Mouse (Mus musculus) gastrocnemius, postnatal 25 days (tissue): ENCODE data around the gene Cc2d2a. TPM values are rescaled to one million over a fixed set of nuclear protein-coding genes. Genes with fewer than 3 reads are reported as not detected.

ENCODE experiments used
- DNase-seq: peaks from one replicate; pipeline ENCODE4 v3.0.0; 2022
- total RNA-seq, 2 experiments: library from RNA; stranded (reverse); gene quantifications; 1 replicate in 1 of 2; 2 replicates in 1 of 2; pipeline ENCODE4 v1.2.3; 2021

Gene Cc2d2a
- total RNA-seq, 2 experiments from 2014 or later = 7.2 to 7.7 TPM

DNA sequence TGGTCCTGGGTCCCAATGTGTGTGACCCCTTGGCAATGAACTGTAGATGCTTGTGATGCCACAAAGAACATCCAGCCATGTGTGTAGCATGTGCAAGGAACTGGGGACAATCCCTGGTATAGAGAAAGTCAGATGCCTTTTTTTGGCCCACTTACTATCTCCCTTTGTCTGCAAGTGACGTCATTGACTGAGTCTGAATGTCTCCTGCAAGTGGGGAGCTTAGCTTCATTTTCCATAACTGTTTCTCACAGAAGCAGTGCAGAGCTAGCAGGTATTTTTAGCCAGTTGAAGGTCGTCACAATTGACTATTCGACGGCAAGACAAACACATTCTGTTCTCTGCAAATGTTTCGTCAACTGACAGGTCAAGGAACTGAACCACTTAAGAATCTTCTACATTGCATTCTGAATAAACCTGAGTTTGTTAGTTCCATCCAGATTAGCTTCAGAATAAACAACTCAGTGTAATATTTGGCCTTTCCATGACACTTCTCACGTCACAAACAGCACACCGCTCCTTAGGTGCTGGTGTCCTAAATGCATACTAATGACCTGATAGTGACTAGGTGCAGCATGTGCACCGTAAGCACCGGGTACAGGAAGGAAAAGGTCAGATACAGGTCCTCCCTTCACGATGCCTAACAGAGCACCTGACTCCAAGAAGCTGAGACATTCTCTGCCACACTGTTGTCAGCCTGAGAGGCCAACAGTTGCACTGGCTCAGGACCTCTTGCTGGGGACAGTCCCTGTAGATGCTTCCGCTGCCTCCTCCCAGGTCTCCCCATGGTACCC is 66.4 kb downstream of the Cc2d2a start:
- no peak for DNase-seq

DNA sequence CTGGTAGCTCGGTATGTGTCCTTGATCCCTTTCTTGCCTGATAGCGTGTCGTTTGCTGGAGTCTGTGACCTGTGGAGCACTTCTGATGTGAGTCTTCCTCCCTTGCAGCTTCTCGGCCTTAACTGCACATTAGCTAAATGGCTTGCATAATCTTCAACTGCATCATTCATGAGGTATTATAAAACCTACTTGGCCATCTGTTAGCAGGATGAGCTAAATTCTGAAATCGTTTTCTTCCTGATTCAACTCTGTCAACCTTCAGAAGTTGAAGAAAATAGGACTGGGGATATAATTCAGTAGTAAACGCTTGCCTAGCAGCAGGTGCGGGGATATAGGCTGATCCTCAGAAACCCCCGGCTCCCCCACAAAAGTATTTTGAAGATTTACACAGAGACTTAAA is 70.2 kb downstream of the Cc2d2a start:
- no peak for DNase-seq

DNA sequence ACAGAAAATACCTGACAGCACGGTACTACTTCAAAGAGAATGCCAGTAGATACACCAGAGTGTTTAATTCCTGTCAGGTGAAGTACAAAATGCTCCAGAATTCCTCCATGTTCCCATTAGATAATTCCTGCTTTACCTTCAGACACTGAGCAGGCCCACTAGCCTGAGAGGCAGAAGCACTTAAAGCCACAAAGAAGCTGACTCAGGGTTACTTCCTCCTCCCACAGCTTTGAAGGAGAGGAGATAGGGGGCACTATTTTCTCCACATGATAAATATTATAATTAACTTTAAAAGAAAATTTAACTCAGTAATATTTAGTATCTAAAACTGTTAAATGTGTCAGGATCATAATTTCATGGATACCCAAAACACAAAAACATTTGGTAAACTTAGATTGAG is 82.0 kb downstream of the Cc2d2a start:
- DNase-seq = no peak

DNA sequence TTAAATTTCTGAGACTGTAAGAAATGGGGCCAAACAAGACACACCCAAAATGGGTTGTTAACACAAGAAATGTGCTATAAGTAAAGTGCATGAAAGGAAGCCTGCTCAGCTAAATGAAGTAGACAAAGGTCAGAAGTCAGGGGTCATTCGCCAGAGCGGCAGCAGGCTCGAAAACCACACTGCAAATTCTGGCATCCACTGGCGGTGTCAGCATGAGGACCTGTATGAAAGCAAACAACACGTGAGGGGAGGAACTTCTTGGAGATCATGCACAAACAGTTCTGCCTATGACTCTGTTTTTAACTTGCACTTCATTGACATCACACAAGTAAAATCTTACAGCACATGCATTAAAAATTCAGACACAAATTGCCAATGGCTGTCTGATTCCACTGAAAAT is 83.0 kb downstream of the Cc2d2a start:
- no peak for DNase-seq

DNA sequence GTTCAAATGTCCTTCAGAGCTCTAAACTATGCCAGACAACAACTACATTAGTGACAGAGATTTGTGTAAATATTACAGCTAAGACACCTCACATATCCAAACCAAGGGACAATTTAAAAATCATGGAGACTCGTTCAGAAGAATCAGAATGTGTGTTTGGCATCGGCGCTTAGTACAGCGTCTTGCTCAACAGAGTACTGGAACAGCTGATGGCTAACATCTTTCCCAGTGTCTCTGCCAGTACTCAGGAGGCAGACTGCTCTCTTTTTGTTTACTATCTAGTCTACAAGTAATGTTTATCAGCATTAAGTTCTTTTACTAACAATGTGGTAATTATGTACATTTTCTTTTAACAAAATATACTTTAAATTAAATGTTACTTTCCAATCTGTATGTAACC is 85.9 kb downstream of the Cc2d2a start:
- no peak for DNase-seq

DNA sequence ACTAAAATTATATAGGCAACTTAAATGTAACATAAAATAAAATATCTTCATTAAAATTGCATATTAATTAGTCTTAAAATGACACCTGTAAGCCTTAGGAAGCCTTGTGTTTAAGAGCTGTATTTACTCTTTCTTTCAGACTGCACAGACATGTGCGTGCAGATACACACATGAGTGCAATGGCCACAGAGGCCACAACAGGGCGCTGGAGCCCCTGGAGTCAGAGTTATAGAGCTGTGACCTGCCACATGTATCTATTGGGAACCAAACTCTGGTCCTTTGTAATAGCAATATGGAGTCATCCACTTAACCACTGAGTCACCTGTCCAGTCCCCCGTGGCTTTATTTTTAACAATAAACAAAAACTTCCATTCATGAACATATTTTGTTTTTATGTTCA is 86.9 kb downstream of the Cc2d2a start:
- no peak for DNase-seq

DNA sequence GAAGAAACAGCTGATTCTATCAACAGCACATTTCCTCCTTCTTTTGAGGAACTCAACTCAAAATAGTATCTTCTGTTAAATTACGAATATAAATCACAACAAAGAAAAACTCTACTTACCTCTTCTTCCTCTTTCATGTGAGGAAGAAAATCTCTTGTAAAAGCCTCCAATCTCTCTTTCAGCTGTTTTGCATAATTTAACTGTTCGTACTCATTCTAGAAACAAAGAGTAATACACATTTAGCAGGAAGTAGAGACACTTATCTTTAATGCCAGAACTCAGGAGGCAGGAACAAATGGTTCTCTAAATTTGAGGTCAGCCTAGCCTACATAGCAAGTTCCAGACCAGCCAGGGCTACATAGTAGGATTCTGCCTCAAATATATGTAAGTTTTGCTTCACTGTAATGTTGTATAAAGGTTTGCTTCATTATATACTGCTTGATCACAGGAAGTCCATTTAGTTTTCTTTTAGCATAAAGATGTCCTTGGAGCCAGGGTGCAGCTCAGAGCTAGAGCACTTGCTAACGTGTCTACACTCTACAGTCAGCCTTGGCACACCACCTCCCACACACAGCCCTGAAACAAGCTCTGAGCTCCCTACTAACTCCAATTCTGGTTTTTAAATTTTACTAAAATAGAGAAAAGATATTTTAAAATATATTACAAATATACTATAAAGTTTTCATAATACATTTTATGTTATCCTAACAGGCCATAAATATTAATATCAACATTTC is 108.6 kb downstream of the Cc2d2a start:
- DNase-seq = no peak

DNA sequence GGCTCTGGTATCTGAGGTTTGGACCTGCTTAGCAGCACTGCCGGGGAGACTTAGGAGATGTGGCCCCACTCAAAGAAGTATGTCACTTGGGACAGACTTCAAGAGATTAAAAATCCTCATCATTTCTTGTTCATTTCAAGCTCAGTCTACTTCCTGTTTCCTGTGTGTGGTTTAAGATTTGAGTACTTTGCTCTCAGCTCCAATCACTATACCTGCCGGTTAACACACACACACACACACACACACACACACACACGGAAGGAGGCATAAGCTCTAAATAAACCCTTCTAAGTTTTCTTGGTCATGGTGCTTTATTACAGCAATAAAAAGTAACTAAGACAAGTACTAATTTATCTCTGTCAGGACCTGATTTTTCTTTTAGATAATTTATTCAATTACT is 109.4 kb downstream of the Cc2d2a start:
- DNase-seq = no peak

DNA sequence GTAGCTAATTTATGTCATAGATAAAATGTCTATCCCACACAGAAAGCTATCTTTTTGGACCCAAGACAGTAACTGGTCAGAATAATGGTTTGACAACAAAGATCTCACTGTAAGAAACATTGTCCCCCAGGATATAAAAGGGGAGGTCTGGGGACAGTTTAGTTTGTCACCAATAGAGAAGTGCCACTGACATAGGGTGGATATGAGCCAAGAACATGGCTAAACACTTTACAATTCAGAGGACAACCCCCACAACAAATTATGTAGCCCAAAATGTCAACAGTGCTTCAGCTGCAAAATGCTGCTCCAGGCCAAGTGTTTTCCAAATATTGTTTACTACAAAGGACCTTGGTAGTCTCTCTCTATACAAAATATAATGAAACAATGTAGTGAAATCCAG is 114.3 kb downstream of the Cc2d2a start:
- no peak for DNase-seq

DNA sequence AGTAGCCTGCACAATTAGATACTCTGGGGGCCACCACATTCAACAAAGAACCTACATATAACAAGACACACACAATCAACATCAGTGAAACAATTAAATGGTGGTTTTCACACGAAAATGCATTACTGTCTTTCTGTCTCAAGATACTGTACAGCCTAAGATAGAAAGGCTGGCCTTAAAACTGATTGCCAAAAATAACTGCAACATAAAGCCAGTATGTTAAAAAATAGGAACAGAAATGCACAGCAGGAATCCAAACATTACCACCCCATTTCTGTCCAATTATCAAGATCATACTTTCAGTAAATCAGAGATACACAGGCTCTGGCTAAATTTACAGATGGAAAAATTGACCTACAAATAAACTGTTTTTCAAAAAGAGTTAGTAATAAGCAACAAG is 114.8 kb downstream of the Cc2d2a start:
- DNase-seq = no peak

DNA sequence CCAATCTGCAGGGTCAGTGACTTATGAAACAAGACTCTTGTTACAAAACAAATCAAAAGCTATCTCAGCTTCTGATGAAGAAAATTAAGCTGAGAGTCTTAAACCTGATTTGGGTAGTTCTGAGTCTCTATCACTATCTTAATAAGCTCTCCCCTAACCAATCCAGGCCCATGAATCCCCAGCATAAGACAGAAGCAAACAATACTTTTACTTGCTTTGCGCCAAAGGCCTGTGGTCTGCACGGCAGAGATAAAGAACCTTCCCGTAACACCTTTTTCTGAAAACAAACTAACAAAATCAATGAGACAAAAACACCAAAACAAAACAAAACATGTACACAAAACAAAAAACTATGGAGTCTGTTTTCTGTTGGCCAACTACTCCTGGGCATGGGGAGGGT is 116.4 kb downstream of the Cc2d2a start:
- DNase-seq = no peak

DNA sequence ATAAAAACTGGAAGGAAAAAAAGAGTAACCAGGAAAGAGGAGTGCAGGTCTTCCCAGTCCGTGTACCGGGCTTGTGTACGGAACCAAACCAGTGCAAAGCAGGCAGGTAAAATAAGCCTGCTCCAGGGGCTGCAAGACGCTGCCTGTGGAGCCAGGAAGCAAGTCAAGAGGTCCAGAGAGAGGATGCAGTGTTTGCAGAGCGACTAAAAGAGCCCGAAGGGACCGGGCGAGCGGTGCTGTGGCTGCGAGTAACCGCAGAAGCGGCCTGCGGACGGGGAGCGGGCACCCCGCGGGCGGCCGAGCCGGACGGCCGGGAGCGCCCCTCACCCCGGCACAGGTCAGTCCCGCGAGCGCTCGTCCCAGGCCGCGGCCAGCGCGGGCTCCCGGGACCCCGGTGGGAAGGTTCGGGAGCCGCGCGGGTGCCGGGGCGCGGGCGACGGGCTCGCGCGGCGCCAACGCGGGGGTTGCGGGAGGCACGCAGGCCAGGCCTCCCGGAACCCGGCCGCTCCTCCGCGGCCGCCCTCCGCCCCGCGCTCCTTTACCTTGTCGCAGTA is 119.4 kb downstream of the Cc2d2a start:
- DNase-seq = no peak

DNA sequence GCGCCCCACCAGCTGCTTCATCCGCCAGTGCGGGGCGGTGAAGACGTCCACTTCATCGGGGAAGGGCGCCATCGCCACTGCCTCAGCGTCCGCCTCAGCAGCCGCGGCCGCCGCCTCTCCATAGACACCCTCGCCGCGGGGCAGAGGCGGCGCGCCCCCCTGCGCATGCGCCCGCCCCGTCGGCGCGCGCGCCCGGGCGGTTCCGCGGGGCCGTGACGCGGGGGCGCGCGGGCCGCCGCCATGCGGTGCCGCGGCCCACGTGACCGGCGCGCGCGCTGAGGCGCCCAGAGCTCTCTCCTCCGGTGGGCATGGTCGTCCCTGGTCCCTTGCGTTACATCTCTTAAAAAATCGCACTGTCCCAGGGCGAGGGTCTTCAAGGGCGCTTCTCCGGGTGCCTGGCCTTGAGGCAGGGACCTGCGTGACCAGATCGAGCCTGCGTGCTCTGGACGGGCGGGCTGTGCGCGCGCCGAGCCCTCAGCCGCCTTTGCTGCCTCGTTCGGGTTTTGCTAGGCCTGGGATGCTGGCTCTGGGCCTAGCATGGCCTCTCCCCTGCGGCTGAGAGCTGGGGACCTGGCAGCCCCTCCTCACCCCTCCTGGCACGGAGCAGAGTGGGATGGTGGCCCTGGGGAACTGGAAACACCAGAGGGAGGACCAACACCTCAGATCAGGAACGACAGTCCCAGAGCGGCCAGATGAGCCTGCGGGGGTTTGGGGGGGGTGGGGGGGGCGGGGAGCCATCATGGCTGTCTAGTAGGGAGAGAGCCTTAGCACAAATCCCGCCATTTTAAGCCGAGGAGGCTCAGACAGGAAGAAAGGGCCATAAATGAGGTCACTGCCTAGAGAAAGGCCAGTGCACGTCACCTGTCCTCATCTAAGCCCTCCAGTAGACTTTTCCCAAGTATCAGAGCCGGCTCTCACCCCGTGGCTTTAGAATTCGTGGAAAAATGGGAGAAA is 120.1 kb downstream of the Cc2d2a start:
- DNase-seq = peak; percentile 75

DNA sequence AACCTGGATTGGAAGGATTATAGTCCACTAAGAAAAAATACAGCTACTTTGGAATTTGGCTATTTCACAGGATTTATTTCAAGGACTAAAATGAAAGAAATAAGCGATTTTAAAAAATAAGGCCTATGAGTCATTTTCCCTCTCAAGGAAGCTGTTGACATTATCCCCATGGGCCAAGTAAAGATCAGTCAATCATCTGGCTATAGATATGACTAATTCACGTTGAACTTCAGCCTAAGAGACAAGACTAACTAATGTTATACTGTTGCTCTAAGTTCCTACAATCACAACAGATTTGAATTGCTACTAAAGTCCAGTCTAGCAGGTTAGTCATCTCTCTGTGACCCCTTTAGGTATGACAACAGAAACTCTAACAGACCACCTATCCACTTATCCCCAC is 121.8 kb downstream of the Cc2d2a start:
- no peak for DNase-seq

DNA sequence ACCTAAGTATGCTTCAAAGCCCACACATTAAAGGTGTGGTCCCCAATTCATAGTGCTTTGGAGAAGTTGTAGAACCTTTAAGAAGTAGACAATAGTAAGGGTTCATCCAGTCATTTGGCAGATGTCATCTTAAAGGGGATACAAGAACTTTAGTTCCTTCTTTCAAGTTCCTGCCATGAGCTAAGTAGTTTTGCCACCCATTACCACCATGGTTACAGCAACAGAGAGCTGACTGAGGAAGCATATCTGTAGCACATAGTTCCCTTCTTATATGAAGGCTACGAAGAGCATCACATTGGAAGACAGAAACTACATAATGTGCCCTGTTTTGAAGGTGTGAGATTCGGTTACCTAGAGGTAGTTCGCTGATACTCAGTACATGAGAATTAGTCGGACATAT is 124.5 kb downstream of the Cc2d2a start:
- DNase-seq = no peak

DNA sequence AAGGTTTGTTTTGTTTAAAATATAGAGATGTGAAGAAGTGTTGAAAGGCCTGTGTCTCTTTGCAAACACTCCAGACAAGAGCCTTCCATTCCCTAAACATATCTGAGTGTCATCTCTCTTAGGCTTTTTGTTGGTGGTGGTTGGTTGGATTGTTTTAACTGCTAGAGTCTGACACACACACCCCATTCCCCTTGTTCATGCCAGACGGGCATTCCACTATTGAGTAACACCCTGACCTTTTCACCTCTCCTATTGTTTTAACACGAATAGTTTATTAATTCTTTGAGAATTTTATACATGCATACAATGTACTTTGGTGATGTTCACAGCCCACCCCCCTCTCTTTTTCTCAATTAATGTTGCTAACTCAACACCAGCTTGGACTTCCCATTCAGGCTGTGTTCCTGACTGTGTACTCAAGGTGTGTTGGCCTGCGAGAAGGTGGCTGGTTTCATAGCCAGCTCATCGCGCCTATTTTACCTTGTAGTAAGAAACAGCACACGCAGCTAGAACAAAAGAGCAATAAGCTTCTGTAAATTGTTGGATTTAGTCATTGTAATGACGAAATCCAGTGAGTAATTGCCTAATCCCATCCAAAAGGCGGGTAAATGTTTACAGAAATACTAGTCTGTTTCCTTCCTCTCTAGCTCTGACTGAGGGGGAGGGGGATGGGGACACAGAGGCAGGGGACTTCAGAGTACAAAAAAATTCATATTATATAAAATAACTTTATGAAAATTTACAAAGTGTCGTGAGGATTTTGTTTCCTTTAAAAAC is 126.0 kb downstream of the Cc2d2a start:
- no peak for DNase-seq

Other genes with a start within 250 kb of the Cc2d2a start
- under 1 TPM; 0.61 to 0.70 TPM for gene C1qtnf7, start 146.8 kb upstream of the Cc2d2a start, total RNA-seq
- gene Bst1, start 156.5 kb downstream of the Cc2d2a start, total RNA-seq = under 1 TPM in 1 of 2 experiments, not detected in 1; 0.21 TPM
- 10 to 100 TPM; 26.6 to 27.4 TPM for gene Fbxl5, start 159.3 kb downstream of the Cc2d2a start, total RNA-seq
- 1 to 10 TPM; 2.9 to 3.3 TPM for gene Cd38, start 206.2 kb downstream of the Cc2d2a start, total RNA-seq